Mouse (Mus musculus): ENCODE measurements at regions not wholly inside any gene's neighbourhood (a gene's known extent, or its start where the extent isn't known, plus 50 kb on each side); places are given as distances from the start of the nearest gene placed in this dataset.

DNA sequence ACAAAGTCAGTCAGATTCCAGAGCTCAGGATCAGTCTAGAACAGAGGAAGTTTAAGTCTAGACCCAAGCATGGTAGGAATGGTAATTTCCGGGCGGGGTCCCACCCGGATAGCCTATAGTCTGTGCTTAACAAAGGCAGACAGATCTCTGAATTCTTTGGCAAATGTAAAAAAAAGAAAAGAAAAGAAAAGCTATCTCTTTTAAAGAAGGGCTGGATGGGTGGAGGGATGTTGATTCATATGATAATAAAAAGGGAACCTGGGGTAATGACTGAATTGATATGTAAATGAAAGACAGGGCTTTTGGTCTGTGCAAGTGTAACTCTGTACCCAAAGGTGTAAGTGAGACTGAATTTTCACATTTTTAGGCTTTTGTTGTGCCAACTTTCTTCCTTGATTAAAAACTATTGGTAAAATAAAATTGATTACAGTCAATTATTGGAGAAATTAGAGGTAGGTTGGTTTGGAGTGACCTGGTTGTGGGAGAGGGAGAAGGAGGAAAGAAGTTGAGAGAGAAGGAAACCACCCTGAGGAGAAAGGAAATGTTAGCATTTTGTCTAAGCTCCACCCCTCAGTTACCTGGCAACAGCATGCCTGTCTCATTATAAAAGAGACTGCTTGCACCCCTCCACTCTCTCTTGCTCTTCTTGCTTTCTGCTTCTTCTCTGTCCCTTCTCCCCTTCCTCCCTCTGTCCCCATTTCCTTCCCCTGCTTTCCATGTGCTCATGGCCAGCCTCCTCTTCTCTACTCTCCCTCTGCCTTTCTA, 259.3 kb upstream of the Crbn start:
- Histone ChIP-seq H3K36me3 (ENCODE audit: control insufficient read depth, insufficient read depth, low read length) (no peaks in the 10 kb centered on the region), H3K9me3 (ENCODE audit: control insufficient read depth, low read length) (no peaks in the 10 kb centered on the region), H3K27ac (ENCODE audit: low read depth, low read length) (no peak overlapping the region), H3K4me2 (ENCODE audit: low read depth, low read length) (no peak overlapping the region), H3K4me1 (ENCODE audit: control insufficient read depth, insufficient read depth, low read length) (no peaks in the 10 kb centered on the region), H3K4me3 (ENCODE audit: low read depth, low read length) (no peak overlapping the region), H3K27me3 (ENCODE audit: control insufficient read depth, insufficient read depth, low read length) (no peaks in the 10 kb centered on the region), H3K9ac (replicated peaks; ENCODE audit: low read depth, low read length) (no peak overlapping the region)
- ATAC-seq (ENCODE audit: low read depth), result no peak
- WGBS, result 64% methylated on average over 3 of the region's 3 CpGs

GRCm38 (mm10) chr6:107062886-107063565, 263.1 kb upstream of the Crbn start:
- ATAC-seq (ENCODE audit: low read depth), result no peak
- 89% methylated on average over 6 of the region's 6 CpGs for WGBS
- H3K4me1 ChIP-seq (ENCODE audit: control insufficient read depth, insufficient read depth, low read length), result no peaks in the 10 kb centered on the region

GRCm38 (mm10) chr6:107070441-107070840, 270.6 kb upstream of the Crbn start:
- ATAC-seq (ENCODE audit: low read depth), result no peak
- Histone ChIP-seq H3K9ac (replicated peaks; ENCODE audit: low read depth, low read length) (no peak overlapping the region), H3K4me1 (ENCODE audit: control insufficient read depth, insufficient read depth, low read length) (no peaks in the 10 kb centered on the region), H3K36me3 (ENCODE audit: control insufficient read depth, insufficient read depth, low read length) (no peaks in the 10 kb centered on the region), H3K4me3 (ENCODE audit: low read depth, low read length) (no peak overlapping the region), H3K27ac (ENCODE audit: low read depth, low read length) (no peak overlapping the region), H3K27me3 (ENCODE audit: control insufficient read depth, insufficient read depth, low read length) (no peaks in the 10 kb centered on the region), H3K4me2 (ENCODE audit: low read depth, low read length) (no peak overlapping the region), H3K9me3 (ENCODE audit: control insufficient read depth, low read length) (no peaks in the 10 kb centered on the region)
- 92% methylated on average over 7 of the region's 7 CpGs for WGBS

More at GRCm38 (mm10) chr6:107062886-107063565, 263.1 kb upstream of the Crbn start:
- H3K9me3 ChIP-seq (ENCODE audit: control insufficient read depth, low read length), result no peaks in the 10 kb centered on the region
- H3K4me2 ChIP-seq (ENCODE audit: low read depth, low read length), result no peak overlapping the region
- no peaks in the 10 kb centered on the region for H3K27me3 ChIP-seq (ENCODE audit: control insufficient read depth, insufficient read depth, low read length)
- no peak overlapping the region for H3K4me3 ChIP-seq (ENCODE audit: low read depth, low read length)
- H3K27ac ChIP-seq (ENCODE audit: low read depth, low read length), result no peak overlapping the region
- no peaks in the 10 kb centered on the region for H3K36me3 ChIP-seq (ENCODE audit: control insufficient read depth, insufficient read depth, low read length)
- H3K9ac ChIP-seq (replicated peaks; ENCODE audit: low read depth, low read length), result no peak overlapping the region

DNA sequence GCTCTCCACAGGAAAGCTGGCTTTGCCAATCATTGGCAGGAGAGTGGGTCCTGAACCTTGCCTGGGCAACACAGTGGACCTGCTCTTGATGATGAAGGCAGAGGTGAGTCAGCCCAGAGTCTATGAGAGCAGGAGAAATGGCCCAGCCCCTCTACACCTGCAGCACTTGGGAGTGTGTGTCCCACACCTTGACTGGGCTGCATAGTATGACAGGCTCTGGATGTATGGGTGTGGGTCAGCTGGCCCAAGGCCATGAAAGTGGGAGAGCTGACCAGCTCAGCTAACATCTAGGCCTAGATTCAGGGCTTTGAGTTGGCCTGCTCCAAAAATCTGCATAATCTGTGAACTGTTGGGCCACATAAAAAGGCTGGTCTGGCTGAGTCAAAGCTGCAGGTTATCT, 292.7 kb upstream of the Crbn start:
- Histone ChIP-seq H3K4me1 (ENCODE audit: control insufficient read depth, insufficient read depth, low read length) (no peaks in the 10 kb centered on the region), H3K4me2 (ENCODE audit: low read depth, low read length) (no peak overlapping the region), H3K9me3 (ENCODE audit: control insufficient read depth, low read length) (no peaks in the 10 kb centered on the region), H3K4me3 (ENCODE audit: low read depth, low read length) (no peak overlapping the region), H3K36me3 (ENCODE audit: control insufficient read depth, insufficient read depth, low read length) (no peaks in the 10 kb centered on the region), H3K27me3 (ENCODE audit: control insufficient read depth, insufficient read depth, low read length) (no peaks in the 10 kb centered on the region), H3K27ac (ENCODE audit: low read depth, low read length) (no peak overlapping the region), H3K9ac (replicated peaks; ENCODE audit: low read depth, low read length) (no peak overlapping the region)
- ATAC-seq (ENCODE audit: low read depth), result no peak

GRCm38 (mm10) chr6:107128716-107129115, 328.8 kb upstream of the Crbn start:
- H3K27me3 ChIP-seq (ENCODE audit: control insufficient read depth, insufficient read depth, low read length), result no peaks in the 10 kb centered on the region
- no peak overlapping the region for H3K9ac ChIP-seq (replicated peaks; ENCODE audit: low read depth, low read length)
- no peak for ATAC-seq (ENCODE audit: low read depth)
- no peak overlapping the region for H3K4me2 ChIP-seq (ENCODE audit: low read depth, low read length)
- no peak overlapping the region for H3K4me3 ChIP-seq (ENCODE audit: low read depth, low read length)
- H3K36me3 ChIP-seq (ENCODE audit: control insufficient read depth, insufficient read depth, low read length), result no peaks in the 10 kb centered on the region
- 88% methylated on average over 1 of the region's 1 CpGs for WGBS
- no peaks in the 10 kb centered on the region for H3K4me1 ChIP-seq (ENCODE audit: control insufficient read depth, insufficient read depth, low read length)
- H3K27ac ChIP-seq (ENCODE audit: low read depth, low read length), result no peak overlapping the region
- H3K9me3 ChIP-seq (ENCODE audit: control insufficient read depth, low read length), result no peaks in the 10 kb centered on the region

DNA sequence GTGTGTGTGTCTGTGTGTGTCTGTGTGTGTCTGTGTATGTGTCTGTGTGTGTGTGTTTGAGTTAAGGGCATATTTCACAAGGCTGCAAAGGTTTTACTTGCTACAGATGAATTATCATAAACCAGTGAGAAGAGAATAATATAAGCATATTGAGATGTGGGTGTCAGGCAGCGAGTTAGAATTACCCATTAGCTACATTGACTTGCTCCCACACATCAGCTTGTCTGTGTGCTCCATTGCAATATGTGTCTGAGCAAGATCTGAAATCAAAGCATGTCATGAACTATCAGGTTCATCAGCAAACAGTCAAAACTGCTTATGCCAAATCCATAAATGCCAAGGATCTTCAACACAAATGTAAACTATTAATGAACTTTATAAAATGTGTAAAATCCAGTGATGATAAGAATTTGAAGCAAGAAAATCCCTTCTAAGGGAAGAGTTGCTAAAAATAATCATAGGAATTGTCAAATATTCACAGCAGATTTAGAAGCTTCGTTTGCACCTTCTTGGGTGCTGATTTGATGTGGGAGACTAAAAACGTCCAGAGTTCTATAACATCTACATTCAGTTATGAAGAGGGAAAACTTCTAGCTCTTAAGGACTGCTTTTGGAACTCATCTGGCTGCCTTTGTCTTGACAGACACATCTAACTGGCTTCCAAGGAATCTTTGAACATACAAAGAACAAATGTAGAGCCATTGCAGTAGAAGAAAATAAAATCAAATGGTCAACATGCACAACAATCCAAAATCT, 361.7 kb upstream of the Lrrn1 start:
- Histone ChIP-seq H3K27me3 (ENCODE audit: control insufficient read depth, insufficient read depth, low read length) (no peaks in the 10 kb centered on the region), H3K4me3 (ENCODE audit: low read depth, low read length) (no peak overlapping the region), H3K27ac (ENCODE audit: low read depth, low read length) (no peak overlapping the region), H3K4me2 (ENCODE audit: low read depth, low read length) (no peak overlapping the region), H3K36me3 (ENCODE audit: control insufficient read depth, insufficient read depth, low read length) (no peaks in the 10 kb centered on the region), H3K4me1 (ENCODE audit: control insufficient read depth, insufficient read depth, low read length) (no peaks in the 10 kb centered on the region), H3K9me3 (ENCODE audit: control insufficient read depth, low read length) (no peaks in the 10 kb centered on the region), H3K9ac (replicated peaks; ENCODE audit: low read depth, low read length) (no peak overlapping the region)
- ATAC-seq (ENCODE audit: low read depth), result no peak
- 73% methylated on average over 3 of the region's 3 CpGs for WGBS

DNA sequence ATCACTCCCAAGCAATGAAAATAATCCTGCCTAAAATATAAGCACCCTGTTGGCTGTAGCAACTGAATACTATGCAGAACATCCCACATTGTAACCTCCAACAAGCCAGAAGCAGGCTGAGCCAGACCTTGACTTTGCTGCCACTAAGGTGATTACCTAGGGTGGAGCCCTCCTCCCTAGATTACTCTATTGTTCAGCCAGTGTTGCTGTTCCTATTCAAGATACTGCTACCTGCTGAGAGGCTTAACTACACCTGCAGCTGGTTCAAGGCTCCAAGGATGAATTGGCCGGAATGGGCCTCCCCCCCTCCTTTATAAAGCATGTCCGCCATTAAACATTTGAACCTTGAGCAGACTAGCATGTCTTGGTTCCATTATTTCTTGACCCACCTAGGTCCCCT, 311.3 kb upstream of the Lrrn1 start:
- no peak overlapping the region for H3K27ac ChIP-seq (ENCODE audit: low read depth, low read length)
- no peaks in the 10 kb centered on the region for H3K27me3 ChIP-seq (ENCODE audit: control insufficient read depth, insufficient read depth, low read length)
- H3K4me3 ChIP-seq (ENCODE audit: low read depth, low read length), result no peak overlapping the region
- no peaks in the 10 kb centered on the region for H3K9me3 ChIP-seq (ENCODE audit: control insufficient read depth, low read length)
- no peak overlapping the region for H3K9ac ChIP-seq (replicated peaks; ENCODE audit: low read depth, low read length)
- no peak for ATAC-seq (ENCODE audit: low read depth)
- no peaks in the 10 kb centered on the region for H3K36me3 ChIP-seq (ENCODE audit: control insufficient read depth, insufficient read depth, low read length)
- H3K4me2 ChIP-seq (ENCODE audit: low read depth, low read length), result no peak overlapping the region
- 70% methylated on average over 2 of the region's 2 CpGs for WGBS
- no peaks in the 10 kb centered on the region for H3K4me1 ChIP-seq (ENCODE audit: control insufficient read depth, insufficient read depth, low read length)

DNA sequence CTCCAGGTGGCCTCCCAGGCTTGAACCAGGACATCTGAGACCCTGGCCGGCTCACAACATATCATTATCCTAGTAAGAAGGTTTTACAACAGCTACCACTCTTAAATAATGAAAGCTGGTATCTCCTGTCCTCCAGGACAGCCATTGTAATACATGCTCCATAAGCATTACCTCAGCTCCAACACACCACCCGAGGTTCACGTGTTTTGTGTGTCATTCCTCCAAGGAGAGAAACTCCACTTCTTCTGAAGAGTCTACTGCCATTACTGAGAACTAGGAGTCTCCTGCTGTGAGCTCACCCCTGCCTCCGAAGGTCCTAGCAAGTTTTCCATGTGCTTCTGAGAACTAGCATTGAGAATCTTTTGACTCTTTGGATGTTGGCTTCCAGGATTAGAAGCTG, 310.8 kb upstream of the Lrrn1 start:
- no peak overlapping the region for H3K4me3 ChIP-seq (ENCODE audit: low read depth, low read length)
- H3K36me3 ChIP-seq (ENCODE audit: control insufficient read depth, insufficient read depth, low read length), result no peaks in the 10 kb centered on the region
- no peak overlapping the region for H3K27ac ChIP-seq (ENCODE audit: low read depth, low read length)
- ATAC-seq (ENCODE audit: low read depth), result no peak
- H3K9me3 ChIP-seq (ENCODE audit: control insufficient read depth, low read length), result no peaks in the 10 kb centered on the region
- H3K4me1 ChIP-seq (ENCODE audit: control insufficient read depth, insufficient read depth, low read length), result no peaks in the 10 kb centered on the region
- H3K4me2 ChIP-seq (ENCODE audit: low read depth, low read length), result no peak overlapping the region
- H3K27me3 ChIP-seq (ENCODE audit: control insufficient read depth, insufficient read depth, low read length), result no peaks in the 10 kb centered on the region
- no peak overlapping the region for H3K9ac ChIP-seq (replicated peaks; ENCODE audit: low read depth, low read length)
- 69% methylated on average over 4 of the region's 4 CpGs for WGBS

GRCm38 (mm10) chr6:107222602-107223001, 307.0 kb upstream of the Lrrn1 start:
- H3K4me2 ChIP-seq (ENCODE audit: low read depth, low read length), result no peak overlapping the region
- 62% methylated on average over 3 of the region's 3 CpGs for WGBS
- no peaks in the 10 kb centered on the region for H3K4me1 ChIP-seq (ENCODE audit: control insufficient read depth, insufficient read depth, low read length)
- no peaks in the 10 kb centered on the region for H3K27me3 ChIP-seq (ENCODE audit: control insufficient read depth, insufficient read depth, low read length)
- H3K36me3 ChIP-seq (ENCODE audit: control insufficient read depth, insufficient read depth, low read length), result no peaks in the 10 kb centered on the region
- H3K4me3 ChIP-seq (ENCODE audit: low read depth, low read length), result no peak overlapping the region
- H3K9me3 ChIP-seq (ENCODE audit: control insufficient read depth, low read length), result no peaks in the 10 kb centered on the region
- no peak overlapping the region for H3K27ac ChIP-seq (ENCODE audit: low read depth, low read length)
- ATAC-seq (ENCODE audit: low read depth), result no peak
- H3K9ac ChIP-seq (replicated peaks; ENCODE audit: low read depth, low read length), result no peak overlapping the region

All from neural tube, embryonic 14.5 days (tissue).